Mouse (Mus musculus): ENCODE results near the gene Gbx2. TPM values are rescaled to one million over a fixed set of nuclear protein-coding genes. Genes with fewer than 3 reads are reported as not detected.

Gene Gbx2
- polyA plus RNA-seq, 1 experiment from 2014 or later, result 0.10 TPM

GRCm38 (mm10) chr1:89959393-89959792, 28.4 kb upstream of the Gbx2 start:
- Histone ChIP-seq H3K9ac (no peak overlapping the region), H3K4me3 (replicated peaks) (no peak overlapping the region), H3K27ac (no peak overlapping the region), H3K27me3 (peaks cover 69% of the 10 kb centered on the region), H3K4me1 (peaks cover 8% of the 10 kb centered on the region; the same call in 1 of the 2 replicates), H3K4me2 (no peak overlapping the region), H3K36me3 (no peaks in the 10 kb centered on the region), H3K9me3 (replicated peaks) (no peaks in the 10 kb centered on the region)
- whole genome bisulfite sequencing, result 75% methylated on average over 4 of the region's 4 CpGs
- ATAC-seq (replicated peaks; ENCODE audit: low FRiP score), result no peak

GRCm38 (mm10) chr1:89943202-89943601, 12.2 kb upstream of the Gbx2 start:
- Histone ChIP-seq H3K9me3 (replicated peaks) (no peaks in the 10 kb centered on the region), H3K4me2 (no peak overlapping the region), H3K27ac (no peak overlapping the region), H3K4me3 (replicated peaks) (no peak overlapping the region), H3K4me1 (peaks cover 22% of the 10 kb centered on the region), H3K36me3 (no peaks in the 10 kb centered on the region), H3K9ac (no peak overlapping the region), H3K27me3 (peaks cover 95% of the 10 kb centered on the region)
- ATAC-seq (replicated peaks; ENCODE audit: low FRiP score), result no peak
- 3% methylated on average over 16 of the region's 16 CpGs for WGBS

- H3K4me2 ChIP-seq, result peak overlapping the region; percentile 56
- peak overlapping the region; percentile 36 for H3K4me3 ChIP-seq (replicated peaks)
- no peaks in the 10 kb centered on the region for H3K36me3 ChIP-seq
- no peak for ATAC-seq (replicated peaks; ENCODE audit: low FRiP score)
- H3K27ac ChIP-seq, result no peak overlapping the region
- H3K4me1 ChIP-seq, result peaks cover 22% of the 10 kb centered on the region
- no peaks in the 10 kb centered on the region for H3K9me3 ChIP-seq (replicated peaks)
- peaks cover 95% of the 10 kb centered on the region for H3K27me3 ChIP-seq
- WGBS, result 2% methylated on average over 15 of the region's 15 CpGs
- H3K9ac ChIP-seq, result no peak overlapping the region
These were observed 11.5 kb upstream of the Gbx2 start for GRCm38 (mm10) chr1:89942395-89942976.

GRCm38 (mm10) chr1:89941701-89942381, 10.9 kb upstream of the Gbx2 start:
- Histone ChIP-seq H3K4me2 (peak overlapping the region; percentile 56), H3K9ac (no peak overlapping the region), H3K9me3 (replicated peaks) (no peaks in the 10 kb centered on the region), H3K27me3 (peaks cover 95% of the 10 kb centered on the region), H3K4me3 (replicated peaks) (peak overlapping the region; percentile 36), H3K4me1 (peaks cover 22% of the 10 kb centered on the region), H3K36me3 (no peaks in the 10 kb centered on the region), H3K27ac (no peak overlapping the region)
- no peak for ATAC-seq (replicated peaks; ENCODE audit: low FRiP score)
- WGBS, result under 1% methylated on average over 40 of the region's 40 CpGs

GRCm38 (mm10) chr1:89940961-89941524, 10.1 kb upstream of the Gbx2 start:
- WGBS, result 11% methylated on average over 15 of the region's 15 CpGs
- no peak for ATAC-seq (replicated peaks; ENCODE audit: low FRiP score)

GRCm38 (mm10) chr1:89939981-89940726, 9.2 kb upstream of the Gbx2 start:
- H3K9me3 ChIP-seq (replicated peaks), result no peaks in the 10 kb centered on the region
- H3K36me3 ChIP-seq, result no peaks in the 10 kb centered on the region
- H3K4me3 ChIP-seq (replicated peaks), result peak overlapping the region; percentile 24
- H3K4me2 ChIP-seq, result peak overlapping the region; percentile 47
- WGBS, result 3% methylated on average over 34 of the region's 34 CpGs
- no peak overlapping the region for H3K9ac ChIP-seq
- peaks cover 98% of the 10 kb centered on the region for H3K27me3 ChIP-seq
- H3K27ac ChIP-seq, result no peak overlapping the region
- H3K4me1 ChIP-seq, result peaks cover 22% of the 10 kb centered on the region
- peak; percentile 63 for ATAC-seq (replicated peaks; ENCODE audit: low FRiP score)

More at GRCm38 (mm10) chr1:89940961-89941524, 10.1 kb upstream of the Gbx2 start:
- Histone ChIP-seq H3K9me3 (replicated peaks) (no peaks in the 10 kb centered on the region), H3K36me3 (no peaks in the 10 kb centered on the region), H3K27me3 (peaks cover 98% of the 10 kb centered on the region), H3K4me2 (peak overlapping the region; percentile 56; the same call in 1 of the 2 replicates), H3K4me3 (replicated peaks) (peak overlapping the region; percentile 36; the same call in 1 of the 2 replicates), H3K9ac (no peak overlapping the region), H3K4me1 (peaks cover 22% of the 10 kb centered on the region), H3K27ac (no peak overlapping the region)

GRCm38 (mm10) chr1:89939596-89939960, 8.6 kb upstream of the Gbx2 start:
- Histone ChIP-seq H3K27me3 (peaks cover 98% of the 10 kb centered on the region), H3K4me1 (peaks cover 22% of the 10 kb centered on the region), H3K4me2 (no peak overlapping the region), H3K36me3 (no peaks in the 10 kb centered on the region), H3K4me3 (replicated peaks) (no peak overlapping the region), H3K27ac (no peak overlapping the region), H3K9ac (no peak overlapping the region), H3K9me3 (replicated peaks) (no peaks in the 10 kb centered on the region)
- ATAC-seq (replicated peaks; ENCODE audit: low FRiP score), result no peak
- WGBS, result 32% methylated on average over 16 of the region's 16 CpGs

- no peaks in the 10 kb centered on the region for H3K36me3 ChIP-seq
These were observed 8.1 kb upstream of the Gbx2 start for GRCm38 (mm10) chr1:89938884-89939595.

GRCm38 (mm10) chr1:89935493-89936348, 4.7 kb upstream of the Gbx2 start:
- Histone ChIP-seq H3K9me3 (replicated peaks) (no peaks in the 10 kb centered on the region), H3K4me2 (no peak overlapping the region), H3K27me3 (peaks cover 98% of the 10 kb centered on the region), H3K27ac (no peak overlapping the region), H3K4me3 (replicated peaks) (no peak overlapping the region), H3K4me1 (peaks cover 20% of the 10 kb centered on the region), H3K9ac (no peak overlapping the region), H3K36me3 (no peaks in the 10 kb centered on the region)
- ATAC-seq (replicated peaks; ENCODE audit: low FRiP score), result no peak
- 2% methylated on average over 28 of the region's 29 CpGs for WGBS

More at GRCm38 (mm10) chr1:89938884-89939595, 8.1 kb upstream of the Gbx2 start:
- no peak overlapping the region for H3K4me3 ChIP-seq (replicated peaks)
- H3K9ac ChIP-seq, result no peak overlapping the region
- H3K4me2 ChIP-seq, result no peak overlapping the region
- H3K27ac ChIP-seq, result no peak overlapping the region
- ATAC-seq (replicated peaks; ENCODE audit: low FRiP score), result no peak
- H3K4me1 ChIP-seq, result peaks cover 22% of the 10 kb centered on the region
- no peaks in the 10 kb centered on the region for H3K9me3 ChIP-seq (replicated peaks)
- 41% methylated on average over 16 of the region's 16 CpGs for WGBS
- peaks cover 98% of the 10 kb centered on the region for H3K27me3 ChIP-seq

GRCm38 (mm10) chr1:89934316-89935260, 3.6 kb upstream of the Gbx2 start:
- 8% methylated on average over 19 of the region's 19 CpGs for WGBS
- H3K36me3 ChIP-seq, result no peaks in the 10 kb centered on the region
- no peak for ATAC-seq (replicated peaks; ENCODE audit: low FRiP score)

More at GRCm38 (mm10) chr1:89934316-89935260, 3.6 kb upstream of the Gbx2 start:
- Histone ChIP-seq H3K4me1 (peaks cover 23% of the 10 kb centered on the region), H3K9ac (no peak overlapping the region), H3K27ac (no peak overlapping the region), H3K4me3 (replicated peaks) (no peak overlapping the region), H3K4me2 (no peak overlapping the region), H3K27me3 (peaks cover 99% of the 10 kb centered on the region), H3K9me3 (replicated peaks) (no peaks in the 10 kb centered on the region)
